Mouse (Mus musculus) liver, adult 2 months (tissue): ENCODE results near the gene Hist2h3c1.

ENCODE experiments used
- CTCF ChIP-seq: fragments of 200-500 bp; IDR thresholded peaks from 2 replicates; pipeline ENCODE4 v1.5.1; 2011; ENCODE audit warnings: low read depth, low read length, control low read depth
- POLR2A ChIP-seq: fragments of 200-500 bp; IDR thresholded peaks from 2 replicates; pipeline ENCODE4 v1.6.1; 2011; ENCODE audit warnings: low read length, control low read depth; ENCODE audit not compliant: insufficient read depth; ENCODE audit errors: extremely low read depth

GRCm38 (mm10) chr3:96220765-96221639 lies 25.5 kb upstream of the Hist2h3c1 start, which contains the start of the genes Hist2h2ac and Hist2h2be:
- TF ChIP-seq CTCF (no peak), POLR2A (peak; percentile 89)
